23 mouse cellular contexts compared by ENCODE assay signal in genomic region chr13:104187357-104187756, GRCm38 (mm10). TPM values are rescaled to one million over a fixed set of nuclear protein-coding genes. Genes with fewer than 3 reads are reported as not detected.
DNase-seq lines count a peak whose midpoint lies in the region; ATAC-seq and TF ChIP-seq lines count a peak whose summit lies in the region.
"Had no signal": no experiment of that assay in that cellular context is flagged by ENCODE, and none has a peak within 500 bp of the region (broad histone marks: within the 10 kb centered on the region; RNA-seq: fewer than 3 reads in every experiment).

No protein-coding gene starts in this region.

- no peaks in the 10 kb centered on the region for H3K4me1 ChIP-seq in intestine, postnatal 0 days (replicated peaks; ENCODE audit: control insufficient read depth, insufficient read depth, low read length)
- no peaks in the 10 kb centered on the region for H3K4me1 ChIP-seq in stomach, embryonic 16.5 days (ENCODE audit: control insufficient read depth, insufficient read depth, low read length)
- H3K4me1 ChIP-seq: embryonic facial prominence, embryonic 13.5 days; embryonic facial prominence, embryonic 15.5 days; forebrain, embryonic 10.5 days; forebrain, embryonic 12.5 days had no signal

- peaks cover 26% of the 10 kb centered on the region for H3K36me3 ChIP-seq in intestine, postnatal 0 days (ENCODE audit: control insufficient read depth, insufficient read depth)
- H3K36me3 ChIP-seq in stomach, embryonic 16.5 days (ENCODE audit: control insufficient read depth, insufficient read depth, low read length): peaks cover 3% of the 10 kb centered on the region; the same call in 1 of the 2 replicates

- no peaks in the 10 kb centered on the region for H3K9me3 ChIP-seq in intestine, postnatal 0 days (ENCODE audit: control insufficient read depth)
- H3K9me3 ChIP-seq in stomach, embryonic 16.5 days (replicated peaks; ENCODE audit: control insufficient read depth, low read length): no peaks in the 10 kb centered on the region
- H3K9me3 ChIP-seq: embryonic facial prominence, embryonic 13.5 days; embryonic facial prominence, embryonic 15.5 days; forebrain, embryonic 10.5 days; forebrain, embryonic 12.5 days had no signal

- H3K27ac ChIP-seq in intestine, postnatal 0 days (ENCODE audit: low read depth, low read length): no peak overlapping the region
- H3K27ac ChIP-seq in stomach, embryonic 16.5 days (ENCODE audit: low read length): no peak overlapping the region
- H3K27ac ChIP-seq in layer of hippocampus, adult 2 months: no peak overlapping the region
- H3K27ac ChIP-seq: embryonic facial prominence, embryonic 13.5 days; embryonic facial prominence, embryonic 15.5 days; forebrain, embryonic 10.5 days; forebrain, embryonic 12.5 days had no signal

- H3K9ac ChIP-seq in intestine, postnatal 0 days (ENCODE audit: low read depth, low read length): no peak overlapping the region
- no peak overlapping the region for H3K9ac ChIP-seq in stomach, embryonic 16.5 days (ENCODE audit: low read length)
- H3K9ac ChIP-seq: embryonic facial prominence, embryonic 13.5 days; embryonic facial prominence, embryonic 15.5 days; forebrain, embryonic 12.5 days had no signal

- no peak for TF ChIP-seq CTCF in intestine, postnatal 0 days (IDR thresholded peaks at IDR 0.05; ENCODE audit: low read depth)
- no peak for TF ChIP-seq CTCF in layer of hippocampus, adult 2 months (conservative IDR thresholded peaks at IDR 0.05)

- H3K27me3 ChIP-seq in intestine, postnatal 0 days (replicated peaks; ENCODE audit: control insufficient read depth, insufficient read depth, low read length): no peaks in the 10 kb centered on the region
- H3K27me3 ChIP-seq in stomach, embryonic 16.5 days (ENCODE audit: control insufficient read depth, insufficient read depth, low read length): no peaks in the 10 kb centered on the region
- H3K27me3 ChIP-seq: embryonic facial prominence, embryonic 13.5 days; embryonic facial prominence, embryonic 15.5 days; forebrain, embryonic 12.5 days had no signal

- WGBS in intestine, postnatal 0 days: 61% methylated on average over 4 of the region's 4 CpGs
- 60% methylated on average over 4 of the region's 4 CpGs for WGBS in stomach, embryonic 16.5 days

- H3K4me3 ChIP-seq in intestine, postnatal 0 days (ENCODE audit: low read depth, low read length): no peak overlapping the region
- H3K4me3 ChIP-seq in stomach, embryonic 16.5 days (replicated peaks; ENCODE audit: low read length): no peak overlapping the region
- H3K4me3 ChIP-seq in layer of hippocampus, adult 2 months: no peak overlapping the region
- H3K4me3 ChIP-seq: embryonic facial prominence, embryonic 13.5 days; embryonic facial prominence, embryonic 15.5 days; erythroblast, embryonic 14.5 days; forebrain, embryonic 10.5 days; forebrain, embryonic 12.5 days had no signal

- no peak overlapping the region for H3K4me2 ChIP-seq in intestine, postnatal 0 days (replicated peaks; ENCODE audit: low read depth)
- no peak overlapping the region for H3K4me2 ChIP-seq in stomach, embryonic 16.5 days (ENCODE audit: low read depth, low read length)
- H3K4me2 ChIP-seq: embryonic facial prominence, embryonic 13.5 days; embryonic facial prominence, embryonic 15.5 days; forebrain, embryonic 12.5 days had no signal

- peak; percentile 73 for DNase-seq in heart, adult 11 months
- DNase-seq in heart, postnatal 25 days (ENCODE audit: low spot score): no peak
- no peak for DNase-seq in layer of hippocampus, adult 2 months (ENCODE audit: low spot score in 2 of 2)
- no peak for DNase-seq in B cell, adult 2 months
- DNase-seq in cerebellum, postnatal 25 days: no peak
- DNase-seq: adrenal gland, adult 2 months; adrenal gland, postnatal 10 days; adrenal gland, postnatal 25 days; cerebellum, adult 11 months; cerebellum, adult 18-20 months; cerebellum, adult 8-10 months; cerebellum, postnatal 10 days; cerebellum, postnatal 36 days; embryo, embryonic 11 days had no signal

- intact Hi-C loops in heart, postnatal 25 days (cut with DNase I): no loop called here

- peak; percentile 69 for ATAC-seq in intestine, postnatal 0 days
- peak; percentile 40 for ATAC-seq in stomach, embryonic 16.5 days (ENCODE audit: insufficient read depth, low FRiP score)
- ATAC-seq: forebrain, embryonic 14.5 days; forebrain, embryonic 16.5 days had no signal

RNA-seq across cellular contexts. Expression of gene Trim23, which starts 8.8 kb away (rescaled TPM):
- total RNA-seq in heart, postnatal 25 days (2021): 10 to 100 TPM; 19.5 to 22.2 TPM
- polyA plus RNA-seq in intestine, postnatal 0 days (2015; fragmentation: Nextera tagmentation; extraction: Ambion mirVana): 4.9 and 5.4 TPM in 2 replicates
- 14.7 and 15.9 TPM in 2 replicates for polyA plus RNA-seq in stomach, embryonic 16.5 days (2015; fragmentation: Nextera tagmentation; extraction: Ambion mirVana)
- total RNA-seq in layer of hippocampus, adult 2 months (2021): 10 to 100 TPM; 59.9 to 60.5 TPM

RNA-seq across cellular contexts. Expression of gene Trappc13, which starts 9.1 kb away (rescaled TPM):
- total RNA-seq in heart, postnatal 25 days (2021): 10 to 100 TPM; 32.4 to 34.0 TPM
- 30.9 and 34.3 TPM in 2 replicates for polyA plus RNA-seq in intestine, postnatal 0 days (2015; fragmentation: Nextera tagmentation; extraction: Ambion mirVana)
- polyA plus RNA-seq in stomach, embryonic 16.5 days (2015; fragmentation: Nextera tagmentation; extraction: Ambion mirVana): 58.7 and 61.0 TPM in 2 replicates
- 10 to 100 TPM; 54.5 to 55.1 TPM for total RNA-seq in layer of hippocampus, adult 2 months (2021)

RNA-seq across cellular contexts. Expression of gene Cenpk, which starts 41.1 kb away (rescaled TPM):
- total RNA-seq in heart, postnatal 25 days (2021): under 1 TPM; 0.22 to 0.57 TPM
- polyA plus RNA-seq in intestine, postnatal 0 days (2015; fragmentation: Nextera tagmentation; extraction: Ambion mirVana): 23.9 and 25.1 TPM in 2 replicates
- polyA plus RNA-seq in stomach, embryonic 16.5 days (2015; fragmentation: Nextera tagmentation; extraction: Ambion mirVana): 41.8 and 51.3 TPM in 2 replicates
- total RNA-seq in layer of hippocampus, adult 2 months (2021): 1 to 10 TPM in 1 of 2 experiments, under 1 TPM in 1; 0.76 to 1.3 TPM

RNA-seq across cellular contexts. Expression of gene Ppwd1, which starts 41.3 kb away (rescaled TPM):
- 1 to 10 TPM; 5.9 to 6.1 TPM for total RNA-seq in heart, postnatal 25 days (2021)
- polyA plus RNA-seq in intestine, postnatal 0 days (2015; fragmentation: Nextera tagmentation; extraction: Ambion mirVana): 5.0 and 6.3 TPM in 2 replicates
- polyA plus RNA-seq in stomach, embryonic 16.5 days (2015; fragmentation: Nextera tagmentation; extraction: Ambion mirVana): 13.0 and 13.1 TPM in 2 replicates
- total RNA-seq in layer of hippocampus, adult 2 months (2021): 10 to 100 TPM; 14.8 to 17.1 TPM
